Mouse (Mus musculus) bone marrow, adult 2 months (tissue): ENCODE results near the gene Uba52.

Source experiments
- CTCF ChIP-seq: fragments of 200-500 bp; IDR thresholded peaks from 2 replicates; pipeline ENCODE4 v1.5.1; 2011; ENCODE audit warnings: low read length, control low read depth; ENCODE audit not compliant: control insufficient read depth, insufficient read depth
- POLR2A ChIP-seq: fragments of 200-500 bp; IDR thresholded peaks from 2 replicates; pipeline ENCODE4 v1.6.1; 2011; ENCODE audit warnings: low read depth, mild to moderate bottlenecking, control low read depth, low read length, borderline replicate concordance; ENCODE audit not compliant: control insufficient read depth

DNA sequence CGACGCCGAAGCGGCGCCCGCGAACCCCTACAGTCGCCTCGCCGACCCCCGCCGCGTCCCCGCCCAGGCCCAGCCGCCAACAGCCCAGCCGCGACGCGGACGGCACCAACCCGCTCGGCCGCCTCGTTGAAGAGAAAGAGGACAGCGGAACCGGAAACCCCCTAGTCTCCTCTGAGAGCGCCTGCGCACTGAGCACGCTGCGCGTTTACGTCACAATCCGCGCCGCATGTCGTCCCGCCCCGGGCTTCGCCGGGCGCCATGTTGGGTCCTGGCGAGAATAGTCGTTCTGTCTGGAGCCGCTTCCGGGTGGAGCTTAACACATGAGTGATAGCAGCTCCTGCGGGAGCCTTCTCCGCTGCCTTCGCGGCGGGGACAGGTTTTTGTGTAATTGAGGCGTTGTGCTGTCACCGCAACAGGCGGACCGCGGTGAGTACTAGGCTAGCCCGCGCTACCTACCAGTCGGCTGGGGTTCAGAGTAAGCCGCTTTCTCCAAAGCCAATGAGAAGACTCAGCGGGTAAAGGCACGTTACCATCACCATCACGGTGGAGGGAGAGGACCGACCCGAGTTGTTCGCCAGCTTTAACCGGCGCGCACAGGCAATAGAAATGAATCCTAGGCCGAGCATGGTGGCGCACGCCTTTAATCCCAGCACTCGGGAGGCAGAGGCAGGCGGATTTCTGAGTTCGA, at the start of gene Uba52:
- TF ChIP-seq CTCF (no peak), POLR2A (peak; percentile 76; the same call in 1 of the 2 replicates)
